Mouse (Mus musculus) heart, embryonic 13.5 days (tissue): ENCODE results near the gene Lyrm7. TPM values are rescaled to one million over a fixed set of nuclear protein-coding genes. Genes with fewer than 3 reads are reported as not detected.

ENCODE experiments used
- ATAC-seq: fragments of 200-750 bp; cut with Nextera tagmentation; 2 replicates; pipeline ENCODE4 v1.8.0; 2017; ENCODE audit warnings: moderate TSS enrichment; ENCODE audit not compliant: insufficient number of reproducible peaks, low FRiP score, low TSS enrichment; ENCODE audit errors: extremely low read depth
- H3K27ac ChIP-seq: fragments of 300-500 bp; sonication (generic); replicated peaks from 2 replicates; pipeline ENCODE4 v1.5.1; 2015; ENCODE audit warnings: moderate library complexity, mild to moderate bottlenecking, inconsistent platforms
- H3K27me3 ChIP-seq: fragments of 300-500 bp; sonication (generic); replicated peaks from 2 replicates; pipeline ENCODE4 v1.6.1; 2015; ENCODE audit warnings: mild to moderate bottlenecking, inconsistent platforms
- H3K36me3 ChIP-seq: fragments of 300-500 bp; sonication (generic); 2 replicates; pipeline ENCODE4 v1.6.1; 2015; ENCODE audit warnings: mild to moderate bottlenecking, inconsistent platforms
- H3K4me1 ChIP-seq: fragments of 300-500 bp; sonication (generic); 2 replicates; pipeline ENCODE4 v1.6.1; 2015; ENCODE audit warnings: inconsistent platforms
- H3K4me2 ChIP-seq: fragments of 300-500 bp; sonication (generic); 2 replicates; pipeline ENCODE4 v1.6.1; 2015; ENCODE audit warnings: inconsistent platforms, mild to moderate bottlenecking, moderate library complexity
- H3K4me3 ChIP-seq: fragments of 300-500 bp; sonication (generic); 2 replicates; pipeline ENCODE4 v1.5.1; 2015; ENCODE audit warnings: moderate library complexity, mild to moderate bottlenecking, inconsistent platforms
- H3K9ac ChIP-seq: fragments of 300-500 bp; sonication (generic); 2 replicates; pipeline ENCODE4 v1.6.1; 2015; ENCODE audit warnings: inconsistent platforms, mild to moderate bottlenecking, moderate library complexity
- H3K9me3 ChIP-seq: fragments of 300-500 bp; sonication (generic); 2 replicates; pipeline ENCODE4 v1.6.1; 2016; ENCODE audit warnings: inconsistent platforms
- WGBS: fragments of 180-500 bp; shearing (Covaris S2); methylation state at CpG from one replicate; pipeline ENCODE4 v1.1.7; 2015; ENCODE audit warnings: mixed read lengths; 5-methylcytosine and 5-hydroxymethylcytosine counted together
- polyA plus RNA-seq: library from polyadenylated mRNA; unstranded; fragments of >200 nt; fragmentation: Nextera tagmentation; extraction: Ambion mirVana; gene quantifications from 2 replicates; pipeline ENCODE4 v1.2.1, GENCODE M21; 2015

The Lyrm7 gene
- polyA plus RNA-seq, 1 experiment from 2014 or later: 12.2 TPM

- no peaks in the 10 kb centered on the region for H3K36me3 ChIP-seq
- WGBS: 85% methylated on average over 4 of the region's 4 CpGs
- no peaks in the 10 kb centered on the region for H3K27me3 ChIP-seq
- no peak overlapping the region for H3K9ac ChIP-seq
- H3K27ac ChIP-seq: no peak overlapping the region
- H3K9me3 ChIP-seq: no peaks in the 10 kb centered on the region
- no peak overlapping the region for H3K4me3 ChIP-seq
- H3K4me1 ChIP-seq: peaks cover 2% of the 10 kb centered on the region
- ATAC-seq: no peak
- H3K4me2 ChIP-seq: no peak overlapping the region
These were observed 69.3 kb downstream of the Lyrm7 start for GRCm38 (mm10) chr11:54791458-54791857.

- peak; percentile 98 for ATAC-seq
- H3K9ac ChIP-seq: peak within 1 kb of the TSS; percentile 93
- no peaks in the 10 kb centered on the region for H3K27me3 ChIP-seq
- peak within 1 kb of the TSS; percentile 79 for H3K4me3 ChIP-seq
- no peaks in the 10 kb centered on the region for H3K9me3 ChIP-seq
- peaks cover 17% of the 10 kb centered on the region for H3K4me1 ChIP-seq
- WGBS: 4% methylated on average over 56 of the region's 56 CpGs
- H3K4me2 ChIP-seq: peak within 1 kb of the TSS; percentile 80
- peak within 1 kb of the TSS; percentile 99 for H3K27ac ChIP-seq
- 0 out of 2 replicates have a peak, but pooled peaks cover 3% of the 10 kb centered on the region for H3K36me3 ChIP-seq
These were observed 72.9 kb downstream of the Lyrm7 start, which contains the start of gene Cdc42se2 for GRCm38 (mm10) chr11:54787488-54788474. TSS of gene Cdc42se2 (minus strand) at chr11:54787675.

GRCm38 (mm10) chr11:54786858-54787487 is 73.7 kb downstream of the Lyrm7 start:
- H3K27me3 ChIP-seq: no peaks in the 10 kb centered on the region
- no peaks in the 10 kb centered on the region for H3K9me3 ChIP-seq
- peaks cover 21% of the 10 kb centered on the region for H3K4me1 ChIP-seq
- H3K4me3 ChIP-seq: peak overlapping the region; percentile 79
- under 1% methylated on average over 54 of the region's 54 CpGs for WGBS
- ATAC-seq: no peak; the same call in 1 of the 2 replicates
- H3K4me2 ChIP-seq: peak overlapping the region; percentile 80
- peak overlapping the region; percentile 99 for H3K27ac ChIP-seq
- H3K9ac ChIP-seq: peak overlapping the region; percentile 93
- 0 out of 2 replicates have a peak, but pooled peaks cover 3% of the 10 kb centered on the region for H3K36me3 ChIP-seq

GRCm38 (mm10) chr11:54785566-54785965 is 75.2 kb downstream of the Lyrm7 start:
- Histone ChIP-seq H3K27ac (no peak overlapping the region), H3K4me1 (peaks cover 24% of the 10 kb centered on the region), H3K36me3 (0 out of 2 replicates have a peak, but pooled peaks cover 3% of the 10 kb centered on the region), H3K9me3 (no peaks in the 10 kb centered on the region), H3K4me2 (peak overlapping the region; percentile 80), H3K4me3 (peak overlapping the region; percentile 79; the same call in 1 of the 2 replicates), H3K27me3 (no peaks in the 10 kb centered on the region), H3K9ac (no peak overlapping the region)
- no peak for ATAC-seq
- WGBS: 86% methylated on average over 3 of the region's 3 CpGs

- Histone ChIP-seq H3K9ac (no peak overlapping the region), H3K9me3 (no peaks in the 10 kb centered on the region), H3K4me3 (no peak overlapping the region), H3K27me3 (no peaks in the 10 kb centered on the region), H3K4me1 (peaks cover 28% of the 10 kb centered on the region), H3K4me2 (no peak overlapping the region), H3K27ac (no peak overlapping the region), H3K36me3 (0 out of 2 replicates have a peak, but pooled peaks cover 3% of the 10 kb centered on the region)
- 85% methylated on average over 3 of the region's 3 CpGs for whole genome bisulfite sequencing
- no peak for ATAC-seq
These were observed 76.3 kb downstream of the Lyrm7 start for GRCm38 (mm10) chr11:54784436-54784835.

- 89% methylated on average over 6 of the region's 6 CpGs for WGBS
- Histone ChIP-seq H3K27ac (no peak overlapping the region), H3K4me1 (peaks cover 42% of the 10 kb centered on the region), H3K27me3 (no peaks in the 10 kb centered on the region), H3K9me3 (no peaks in the 10 kb centered on the region), H3K4me3 (no peak overlapping the region), H3K36me3 (0 out of 2 replicates have a peak, but pooled peaks cover 3% of the 10 kb centered on the region), H3K4me2 (no peak overlapping the region), H3K9ac (no peak overlapping the region)
- ATAC-seq: no peak
These were observed 78.5 kb downstream of the Lyrm7 start for GRCm38 (mm10) chr11:54782253-54782652.

- H3K9ac ChIP-seq: no peak overlapping the region
- no peak overlapping the region for H3K4me3 ChIP-seq
- no peaks in the 10 kb centered on the region for H3K36me3 ChIP-seq
- H3K4me2 ChIP-seq: no peak overlapping the region
- H3K27me3 ChIP-seq: no peaks in the 10 kb centered on the region
- peaks cover 53% of the 10 kb centered on the region for H3K4me1 ChIP-seq
- H3K9me3 ChIP-seq: no peaks in the 10 kb centered on the region
- no peak for ATAC-seq
- 83% methylated on average over 1 of the region's 1 CpGs for WGBS
- no peak overlapping the region for H3K27ac ChIP-seq
These were observed 80.8 kb downstream of the Lyrm7 start for GRCm38 (mm10) chr11:54779946-54780345.

GRCm38 (mm10) chr11:54778131-54778844 is 82.4 kb downstream of the Lyrm7 start:
- no peak overlapping the region for H3K4me2 ChIP-seq
- no peaks in the 10 kb centered on the region for H3K36me3 ChIP-seq
- no peaks in the 10 kb centered on the region for H3K9me3 ChIP-seq
- ATAC-seq: no peak
- WGBS: 26% methylated on average over 1 of the region's 1 CpGs
- 0 out of 2 replicates have a peak overlapping the region, but pooled peaks have one; percentile 13 for H3K27ac ChIP-seq
- H3K4me3 ChIP-seq: no peak overlapping the region
- no peaks in the 10 kb centered on the region for H3K27me3 ChIP-seq
- peaks cover 60% of the 10 kb centered on the region for H3K4me1 ChIP-seq
- no peak overlapping the region for H3K9ac ChIP-seq

- ATAC-seq: no peak
- no peaks in the 10 kb centered on the region for H3K36me3 ChIP-seq
- H3K27ac ChIP-seq: no peak overlapping the region
- no peak overlapping the region for H3K4me2 ChIP-seq
- H3K9ac ChIP-seq: no peak overlapping the region
- no peaks in the 10 kb centered on the region for H3K27me3 ChIP-seq
- WGBS: 61% methylated on average over 6 of the region's 6 CpGs
- peaks cover 66% of the 10 kb centered on the region for H3K4me1 ChIP-seq
- H3K4me3 ChIP-seq: no peak overlapping the region
- no peaks in the 10 kb centered on the region for H3K9me3 ChIP-seq
These were observed 83.2 kb downstream of the Lyrm7 start for GRCm38 (mm10) chr11:54777387-54778130.
